Mouse (Mus musculus) CD4-positive helper T cell, adult 2 months (primary cell): ENCODE measurements around the gene Zfp385a.

Source experiments
- DNase-seq: peaks from one replicate; pipeline ENCODE4 v3.0.0-alpha.2; 2012; ENCODE audit warnings: low read depth, missing footprints, low spot score

Zfp385a gene

GRCm38 (mm10) chr15:103339961-103340337 lies at the start of gene Zfp385a:
TSS of gene Zfp385a (minus strand) at chr15:103340093.
- DNase-seq: peak; percentile 68

- no peak for DNase-seq
Observed at GRCm38 (mm10) chr15:103388556-103389145, 48.8 kb upstream of the Zfp385a start.

- no peak for DNase-seq
Observed at GRCm38 (mm10) chr15:103383771-103384488, 44.0 kb upstream of the Zfp385a start.

GRCm38 (mm10) chr15:103382795-103383406 lies 43.0 kb upstream of the Zfp385a start:
- no peak for DNase-seq

- DNase-seq: no peak
Observed at GRCm38 (mm10) chr15:103382075-103382474, 42.2 kb upstream of the Zfp385a start.

GRCm38 (mm10) chr15:103378665-103379356 lies 38.9 kb upstream of the Zfp385a start:
- DNase-seq: no peak

- no peak for DNase-seq
Observed at GRCm38 (mm10) chr15:103377752-103378664, 38.1 kb upstream of the Zfp385a start.

- no peak for DNase-seq
Observed at GRCm38 (mm10) chr15:103376837-103377269, 37.0 kb upstream of the Zfp385a start.

GRCm38 (mm10) chr15:103375112-103375800 lies 35.4 kb upstream of the Zfp385a start:
- no peak for DNase-seq

GRCm38 (mm10) chr15:103372461-103372860 lies 32.6 kb upstream of the Zfp385a start:
- DNase-seq: no peak

- DNase-seq: no peak
Observed at GRCm38 (mm10) chr15:103371741-103372140, 31.8 kb upstream of the Zfp385a start.

- no peak for DNase-seq
Observed at GRCm38 (mm10) chr15:103371208-103371607, 31.3 kb upstream of the Zfp385a start.

- DNase-seq: no peak
Observed at GRCm38 (mm10) chr15:103370462-103370861, 30.6 kb upstream of the Zfp385a start.

- no peak for DNase-seq
Observed at GRCm38 (mm10) chr15:103369123-103369522, 29.2 kb upstream of the Zfp385a start.

GRCm38 (mm10) chr15:103368179-103368940 lies 28.5 kb upstream of the Zfp385a start:
- no peak for DNase-seq

- DNase-seq: peak; percentile 24
Observed at GRCm38 (mm10) chr15:103366376-103367149, 26.7 kb upstream of the Zfp385a start, which contains the start of gene Itga5. TSS of gene Itga5 (minus strand) at chr15:103366763.

- DNase-seq: peak; percentile 45
Observed at GRCm38 (mm10) chr15:103365471-103366375, 25.8 kb upstream of the Zfp385a start.

GRCm38 (mm10) chr15:103364761-103365160 lies 24.9 kb upstream of the Zfp385a start:
- DNase-seq: no peak
